Mouse (Mus musculus): ENCODE data around the gene Hist2h2ab. TPM values are rescaled to one million over a fixed set of nuclear protein-coding genes. Genes with fewer than 3 reads are reported as not detected.
"Not testable (repeated sequence)": the region's sequence is repeated elsewhere in the genome, so short reads cannot be mapped to it uniquely, and the experiment has no call there.

The Hist2h2ab gene
- polyA plus RNA-seq, 1 experiment from 2014 or later: 0.98 TPM

- H3K4me1 ChIP-seq: peaks cover 37% of the 10 kb centered on the region
- H3K9me3 ChIP-seq (replicated peaks): no peaks in the 10 kb centered on the region
- H3K27me3 ChIP-seq (ENCODE audit: low read depth, poor library complexity, severe bottlenecking): no peaks in the 10 kb centered on the region
- no peak overlapping the region for H3K4me3 ChIP-seq
- H3K27ac ChIP-seq (replicated peaks): peak overlapping the region; percentile 1; the same call in 1 of the 2 replicates
- WGBS: 89% methylated on average over 5 of the region's 5 CpGs
- no peaks in the 10 kb centered on the region for H3K36me3 ChIP-seq
- DNase-seq (ENCODE audit: low spot score): no peak
These were observed 40.6 kb downstream of the Hist2h2ab start for GRCm38 (mm10) chr3:96260220-96260619.

GRCm38 (mm10) chr3:96261623-96262022 lies 42.0 kb downstream of the Hist2h2ab start:
- WGBS: 55% methylated on average over 3 of the region's 3 CpGs
- Histone ChIP-seq H3K4me3 (peak overlapping the region; percentile 68), H3K36me3 (no peaks in the 10 kb centered on the region), H3K27me3 (ENCODE audit: low read depth, poor library complexity, severe bottlenecking) (no peaks in the 10 kb centered on the region), H3K4me1 (peaks cover 37% of the 10 kb centered on the region), H3K27ac (replicated peaks) (peak overlapping the region; percentile 96), H3K9me3 (replicated peaks) (no peaks in the 10 kb centered on the region)
- DNase-seq (ENCODE audit: low spot score): no peak

GRCm38 (mm10) chr3:96262216-96262875 lies 42.7 kb downstream of the Hist2h2ab start:
- Histone ChIP-seq H3K4me3 (peak overlapping the region; percentile 68), H3K9me3 (replicated peaks) (no peaks in the 10 kb centered on the region), H3K36me3 (no peaks in the 10 kb centered on the region), H3K27me3 (ENCODE audit: low read depth, poor library complexity, severe bottlenecking) (no peaks in the 10 kb centered on the region), H3K4me1 (peaks cover 42% of the 10 kb centered on the region), H3K27ac (replicated peaks) (peak overlapping the region; percentile 96)
- DNase-seq (ENCODE audit: low spot score): peak; percentile 87
- under 1% methylated on average over 19 of the region's 19 CpGs for WGBS

GRCm38 (mm10) chr3:96262979-96263550 lies 43.4 kb downstream of the Hist2h2ab start, which contains the start of gene Hist2h4:
Hist2h4 (minus strand) TSS chr3:96263311.
- WGBS: under 1% methylated on average over 40 of the region's 40 CpGs
- H3K27ac ChIP-seq (replicated peaks): peak within 1 kb of the TSS; percentile 96
- H3K27me3 ChIP-seq (ENCODE audit: low read depth, poor library complexity, severe bottlenecking): no peaks in the 10 kb centered on the region
- H3K4me3 ChIP-seq: peak within 1 kb of the TSS; percentile 68
- H3K9me3 ChIP-seq (replicated peaks): no peaks in the 10 kb centered on the region
- H3K36me3 ChIP-seq: no peaks in the 10 kb centered on the region
- H3K4me1 ChIP-seq: peaks cover 49% of the 10 kb centered on the region
- DNase-seq (ENCODE audit: low spot score): peak; percentile 95

DNA sequence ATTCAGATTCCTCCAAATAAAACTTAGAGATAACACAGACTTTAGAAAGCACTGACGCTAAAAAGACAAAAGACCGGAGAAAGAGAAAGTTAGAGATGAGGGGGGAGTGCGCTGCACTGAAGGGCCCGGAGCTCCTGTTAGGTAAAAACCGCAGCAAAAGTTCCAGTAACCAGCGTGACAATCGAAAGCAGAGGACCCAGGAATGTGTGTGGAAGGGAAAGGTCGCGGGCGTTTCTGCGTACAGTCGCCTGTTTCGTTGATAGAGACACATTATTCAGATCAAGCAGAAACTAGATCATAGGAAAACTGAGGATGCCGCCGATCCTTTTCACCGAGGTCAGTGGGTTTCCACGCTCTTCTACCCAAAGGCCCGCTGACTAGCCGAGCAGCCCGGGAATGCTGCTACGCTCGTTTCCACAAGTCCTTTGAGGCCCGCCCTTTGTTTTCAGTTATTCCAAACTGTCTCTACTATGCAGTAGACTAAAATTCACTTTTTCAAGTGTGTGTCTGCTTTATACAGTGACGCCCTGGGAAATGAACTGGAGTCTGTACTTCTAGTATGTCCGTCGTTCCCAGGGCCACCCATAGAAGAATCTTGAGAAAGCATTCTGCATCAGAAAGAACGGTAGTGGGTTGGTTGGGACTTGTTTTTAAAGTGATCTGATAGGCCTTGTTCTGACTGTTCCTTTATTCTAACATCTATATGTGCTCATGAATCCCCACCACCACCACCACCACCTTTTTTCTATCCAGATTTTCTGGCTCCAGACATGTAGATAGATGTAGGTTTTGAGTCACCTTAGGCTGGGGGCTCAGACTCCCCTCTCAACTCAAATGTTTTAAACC lies 44.1 kb downstream of the Hist2h2ab start:
- Histone ChIP-seq H3K27ac (replicated peaks) (peak overlapping the region; percentile 96), H3K4me3 (peak overlapping the region; percentile 68), H3K27me3 (ENCODE audit: low read depth, poor library complexity, severe bottlenecking) (no peaks in the 10 kb centered on the region), H3K9me3 (replicated peaks) (no peaks in the 10 kb centered on the region), H3K4me1 (peaks cover 51% of the 10 kb centered on the region), H3K36me3 (no peaks in the 10 kb centered on the region)
- DNase-seq (ENCODE audit: low spot score): peak; percentile 63
- 8% methylated on average over 27 of the region's 27 CpGs for WGBS

DNA sequence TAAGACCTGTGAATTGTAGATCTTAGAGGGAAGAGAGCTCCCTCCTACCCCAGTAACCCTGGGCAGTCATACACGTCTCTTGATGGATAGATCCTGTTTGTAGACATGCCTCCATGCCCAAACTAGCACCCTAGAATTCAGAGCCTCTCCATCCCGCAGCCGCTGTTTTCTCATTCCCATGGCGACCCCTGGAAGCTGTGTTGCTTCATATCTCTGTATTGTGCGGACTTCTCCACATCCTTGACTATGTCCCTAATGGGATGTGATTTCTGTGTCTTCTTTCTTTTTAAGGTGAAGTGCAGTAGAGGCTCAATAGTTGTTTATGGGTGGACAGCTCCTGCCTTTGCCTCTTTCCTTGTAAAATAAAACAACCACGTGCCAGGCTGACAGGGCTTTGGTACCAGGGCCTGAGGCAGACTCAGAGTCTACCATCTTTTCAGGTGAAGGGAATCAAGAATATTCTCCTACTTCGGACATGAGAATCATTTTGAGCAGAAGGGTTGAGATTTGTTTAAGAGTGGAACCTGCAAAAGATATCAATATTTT lies 44.8 kb downstream of the Hist2h2ab start:
- H3K36me3 ChIP-seq: no peaks in the 10 kb centered on the region
- H3K9me3 ChIP-seq (replicated peaks): no peaks in the 10 kb centered on the region
- peak overlapping the region; percentile 68 for H3K4me3 ChIP-seq
- peak overlapping the region; percentile 96 for H3K27ac ChIP-seq (replicated peaks)
- H3K4me1 ChIP-seq: peaks cover 51% of the 10 kb centered on the region
- no peaks in the 10 kb centered on the region for H3K27me3 ChIP-seq (ENCODE audit: low read depth, poor library complexity, severe bottlenecking)
- 79% methylated on average over 7 of the region's 7 CpGs for WGBS
- peak; percentile 43 for DNase-seq (ENCODE audit: low spot score)

DNA sequence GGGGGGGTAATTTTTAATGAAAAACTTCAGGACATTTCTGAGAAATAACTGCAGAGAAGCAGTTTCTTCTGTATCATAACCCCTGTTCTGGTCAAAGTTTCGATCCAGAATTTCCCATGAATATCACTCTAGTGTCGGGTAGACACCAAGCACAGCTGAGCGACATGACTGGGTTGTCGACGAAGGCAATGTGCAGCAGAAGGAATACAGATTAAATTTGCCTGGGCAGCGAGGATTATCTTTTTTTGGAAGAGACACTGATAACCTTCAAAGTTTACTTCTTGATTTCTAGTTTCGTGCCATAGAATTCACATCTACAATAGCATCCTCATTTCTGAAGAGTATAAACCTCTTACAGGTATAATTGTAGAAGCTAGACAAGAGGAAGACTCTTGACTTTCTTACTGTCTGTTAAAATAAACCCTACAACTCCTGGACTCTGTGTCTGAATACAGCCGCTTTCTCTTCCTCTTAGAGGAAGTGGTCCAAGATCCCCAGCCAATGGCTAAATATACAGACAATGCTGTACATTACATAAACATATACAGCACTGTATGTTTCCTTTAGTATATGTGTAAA lies 46.6 kb downstream of the Hist2h2ab start:
- no peaks in the 10 kb centered on the region for H3K27me3 ChIP-seq (ENCODE audit: low read depth, poor library complexity, severe bottlenecking)
- no peak overlapping the region for H3K4me3 ChIP-seq
- peak overlapping the region; percentile 96 for H3K27ac ChIP-seq (replicated peaks)
- H3K4me1 ChIP-seq: peaks cover 49% of the 10 kb centered on the region
- H3K36me3 ChIP-seq: no peaks in the 10 kb centered on the region
- H3K9me3 ChIP-seq (replicated peaks): no peaks in the 10 kb centered on the region
- 91% methylated on average over 8 of the region's 8 CpGs for WGBS
- no peak for DNase-seq (ENCODE audit: low spot score)

GRCm38 (mm10) chr3:96267541-96267940 lies 47.9 kb downstream of the Hist2h2ab start:
- no peak for DNase-seq (ENCODE audit: low spot score)
- H3K27me3 ChIP-seq (ENCODE audit: low read depth, poor library complexity, severe bottlenecking): no peaks in the 10 kb centered on the region
- peaks cover 35% of the 10 kb centered on the region for H3K4me1 ChIP-seq
- 83% methylated on average over 4 of the region's 4 CpGs for WGBS
- peak overlapping the region; percentile 51 for H3K4me3 ChIP-seq
- H3K36me3 ChIP-seq: no peaks in the 10 kb centered on the region
- H3K27ac ChIP-seq (replicated peaks): peak overlapping the region; percentile 96
- H3K9me3 ChIP-seq (replicated peaks): no peaks in the 10 kb centered on the region

GRCm38 (mm10) chr3:96268051-96268775 lies 48.5 kb downstream of the Hist2h2ab start, which contains the start of gene Hist2h3b:
Hist2h3b (plus strand) TSS chr3:96268654.
- WGBS: 26% methylated on average over 30 of the region's 30 CpGs
- no peaks in the 10 kb centered on the region for H3K27me3 ChIP-seq (ENCODE audit: low read depth, poor library complexity, severe bottlenecking)
- no peaks in the 10 kb centered on the region for H3K36me3 ChIP-seq
- no peaks in the 10 kb centered on the region for H3K9me3 ChIP-seq (replicated peaks)
- DNase-seq (ENCODE audit: low spot score): peak; percentile 81
- H3K27ac ChIP-seq (replicated peaks): peak within 1 kb of the TSS; percentile 96
- H3K4me3 ChIP-seq: peak within 1 kb of the TSS; percentile 68
- H3K4me1 ChIP-seq: peaks cover 30% of the 10 kb centered on the region

GRCm38 (mm10) chr3:96268776-96269378 lies 49.2 kb downstream of the Hist2h2ab start:
- Histone ChIP-seq H3K27ac (replicated peaks) (peak overlapping the region; percentile 96), H3K4me3 (peak overlapping the region; percentile 68), H3K4me1 (peaks cover 26% of the 10 kb centered on the region)
- H3K27me3 ChIP-seq (ENCODE audit: low read depth, poor library complexity, severe bottlenecking); H3K9me3 ChIP-seq (replicated peaks); H3K36me3 ChIP-seq: not testable (repeated sequence)
- peak; percentile 48 for DNase-seq (ENCODE audit: low spot score)
- under 1% methylated on average over 16 of the region's 44 CpGs for WGBS
